Mouse (Mus musculus) thymus, adult 2 months (tissue): Measurements from ENCODE around the gene Gm37240.

Experiments
- CTCF ChIP-seq: fragments of 200-500 bp; IDR thresholded peaks from 2 replicates; pipeline ENCODE4 v1.5.1; 2012; ENCODE audit warnings: mild to moderate bottlenecking, control low read depth, low read length, moderate library complexity, borderline replicate concordance; ENCODE audit not compliant: control insufficient read depth, poor library complexity, insufficient read depth; ENCODE audit errors: extremely low read depth
- POLR2A ChIP-seq: fragments of 200-500 bp; IDR thresholded peaks from 2 replicates; pipeline ENCODE4 v1.6.1; 2012; ENCODE audit warnings: mild to moderate bottlenecking, low read length, control low read depth, moderate library complexity; ENCODE audit not compliant: control insufficient read depth, poor library complexity, insufficient read depth; ENCODE audit errors: extremely low read depth

DNA sequence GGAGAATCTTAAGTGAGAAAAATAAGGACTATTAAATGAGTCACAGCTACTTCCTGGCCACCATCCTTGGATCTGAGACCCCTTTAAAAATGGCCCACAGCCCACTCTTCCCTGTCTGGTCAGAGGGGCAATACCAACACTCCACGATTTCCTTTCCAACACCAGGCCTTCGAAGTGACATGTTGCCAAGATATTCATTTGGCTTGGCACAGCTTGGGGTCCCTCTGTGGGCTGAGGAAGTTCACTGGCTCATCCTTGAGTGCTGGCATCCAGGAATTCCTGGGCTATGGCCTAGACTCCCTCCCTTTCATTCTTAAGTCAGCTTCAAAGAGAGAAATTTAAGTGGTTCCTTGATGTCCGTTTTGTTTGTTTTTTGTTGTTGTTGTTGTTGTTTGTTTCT is 576.1 kb downstream of the Gm37240 start:
- TF ChIP-seq CTCF: no peak
- no peak for TF ChIP-seq POLR2A
